Mouse (Mus musculus): ENCODE measurements around the gene Tcf7l1.

Tcf7l1 gene

GRCm38 (mm10) chr6:72699467-72700126 lies 89.5 kb downstream of the Tcf7l1 start:
- no peak for DNase-seq (ENCODE audit: low spot score in 2 of 2)

DNA sequence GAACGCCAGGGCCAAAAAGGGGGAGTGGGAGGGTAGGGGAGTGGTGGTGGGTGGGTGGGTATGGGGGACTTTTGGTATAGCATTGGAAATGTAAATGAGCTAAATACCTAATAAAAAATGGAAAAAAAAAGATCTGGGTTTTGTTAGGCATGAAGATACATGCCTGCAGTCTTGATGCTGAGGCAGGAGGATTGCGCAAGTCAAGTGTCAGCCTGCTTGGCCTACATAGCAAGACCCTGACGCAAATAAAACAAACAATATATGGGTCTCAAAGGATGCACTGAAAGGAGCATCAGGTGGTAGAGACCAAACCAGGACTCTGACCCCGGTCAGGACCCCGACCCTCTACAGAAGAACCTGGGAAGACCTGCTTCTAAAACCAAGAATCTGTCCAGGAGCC lies 90.5 kb downstream of the Tcf7l1 start:
- DNase-seq (ENCODE audit: low spot score in 2 of 2), result no peak

GRCm38 (mm10) chr6:72696601-72697335 lies 92.3 kb downstream of the Tcf7l1 start:
- DNase-seq (ENCODE audit: low spot score in 2 of 2), result no peak

GRCm38 (mm10) chr6:72694791-72695204 lies 94.3 kb downstream of the Tcf7l1 start:
- no peak for DNase-seq (ENCODE audit: low spot score in 2 of 2)

GRCm38 (mm10) chr6:72694047-72694790 lies 94.8 kb downstream of the Tcf7l1 start:
- no peak for DNase-seq (ENCODE audit: low spot score in 2 of 2)

DNA sequence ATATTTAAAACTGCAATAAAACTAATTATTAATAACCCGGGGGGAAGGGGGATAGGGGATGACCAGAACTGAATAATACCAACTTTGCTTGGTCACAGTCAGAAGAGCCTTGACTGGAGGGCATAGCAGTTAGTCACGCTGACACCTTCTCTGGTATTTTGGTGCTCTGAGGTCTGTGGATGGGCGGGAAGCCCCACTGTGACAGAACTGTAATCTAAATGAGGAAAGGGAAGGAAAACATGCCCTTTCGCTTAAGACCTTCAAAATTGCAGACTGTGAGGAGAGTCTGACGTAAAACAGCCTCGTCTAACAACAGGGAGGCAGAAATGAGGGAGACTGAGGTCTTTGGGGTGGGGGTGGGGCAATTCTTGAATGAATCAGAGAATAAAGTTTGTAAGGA lies 96.6 kb downstream of the Tcf7l1 start:
- DNase-seq (ENCODE audit: low spot score in 2 of 2), result no peak

- no peak for DNase-seq (ENCODE audit: low spot score in 2 of 2)
These were observed 97.5 kb downstream of the Tcf7l1 start for GRCm38 (mm10) chr6:72691549-72691948.

- no peak for DNase-seq (ENCODE audit: low spot score in 2 of 2)
These were observed 98.5 kb downstream of the Tcf7l1 start for GRCm38 (mm10) chr6:72690595-72690994.

DNA sequence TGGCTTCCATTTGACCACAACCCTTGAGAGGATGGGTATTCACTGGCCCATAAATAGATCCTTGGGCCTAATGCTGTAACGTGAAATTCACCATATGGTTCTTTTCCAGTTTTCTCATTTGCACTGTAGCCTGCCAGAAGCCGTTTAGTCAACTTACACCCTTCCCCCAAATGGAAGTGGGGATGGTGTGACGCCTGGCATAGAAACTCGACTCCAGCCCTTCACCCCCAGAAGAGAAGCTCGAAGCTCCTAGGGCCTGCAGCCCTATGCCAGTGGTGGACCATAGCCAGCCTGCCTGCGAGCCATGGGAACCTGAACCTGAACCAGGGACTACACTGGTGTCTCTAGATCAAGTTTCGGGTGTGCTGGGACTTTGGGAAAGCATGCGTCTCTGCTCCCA lies 99.1 kb downstream of the Tcf7l1 start:
- no peak for DNase-seq (ENCODE audit: low spot score in 2 of 2)

DNA sequence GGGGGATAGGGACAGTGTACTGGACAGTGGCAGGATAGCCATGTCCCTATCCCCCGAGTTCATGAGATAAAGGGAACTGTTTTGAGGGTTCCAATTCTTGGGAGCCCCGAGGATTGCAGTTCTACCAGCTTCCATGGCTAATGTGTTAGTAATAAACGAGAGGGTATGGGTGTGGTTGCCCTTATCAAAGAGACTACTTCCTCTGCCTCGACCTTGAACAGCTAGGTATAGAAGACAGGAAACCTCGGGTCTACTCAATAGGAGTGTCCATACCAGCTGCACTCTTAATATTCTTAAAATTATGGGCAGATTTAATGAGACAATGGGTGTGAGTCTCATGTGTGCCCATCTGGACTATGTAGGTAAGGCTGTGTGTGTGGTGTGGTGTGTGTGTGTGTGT lies 100.0 kb downstream of the Tcf7l1 start:
- no peak for DNase-seq (ENCODE audit: low spot score in 2 of 2)

- DNase-seq (ENCODE audit: low spot score in 2 of 2), result peak; percentile 25 to 33
These were observed 103.9 kb downstream of the Tcf7l1 start for GRCm38 (mm10) chr6:72685165-72685564.

GRCm38 (mm10) chr6:72684260-72684805 lies 104.7 kb downstream of the Tcf7l1 start:
- no peak for DNase-seq (ENCODE audit: low spot score in 2 of 2)

DNA sequence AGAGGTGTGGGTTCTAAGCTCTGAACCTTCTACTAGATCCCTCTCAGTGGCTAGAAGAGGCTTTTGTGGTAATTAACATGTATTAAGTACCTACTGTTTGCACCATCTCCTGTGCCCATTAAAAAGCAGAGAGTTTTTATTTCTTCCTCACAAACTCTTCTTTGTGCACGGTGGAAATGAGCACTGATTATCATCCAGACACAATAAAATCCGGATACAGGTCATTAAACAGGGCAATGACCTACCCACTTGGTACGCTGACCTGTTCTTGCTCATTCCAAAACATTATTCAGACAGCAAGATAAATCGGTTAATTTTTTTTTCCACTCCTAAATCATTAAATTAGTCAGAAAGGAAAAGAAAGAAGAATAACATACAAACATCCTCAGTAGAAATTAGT lies 106.8 kb downstream of the Tcf7l1 start:
- DNase-seq (ENCODE audit: low spot score in 2 of 2), result no peak

GRCm38 (mm10) chr6:72680936-72681335 lies 108.1 kb downstream of the Tcf7l1 start:
- no peak for DNase-seq (ENCODE audit: low spot score in 2 of 2)

GRCm38 (mm10) chr6:72678631-72679030 lies 110.4 kb downstream of the Tcf7l1 start:
- no peak for DNase-seq (ENCODE audit: low spot score in 2 of 2)

DNA sequence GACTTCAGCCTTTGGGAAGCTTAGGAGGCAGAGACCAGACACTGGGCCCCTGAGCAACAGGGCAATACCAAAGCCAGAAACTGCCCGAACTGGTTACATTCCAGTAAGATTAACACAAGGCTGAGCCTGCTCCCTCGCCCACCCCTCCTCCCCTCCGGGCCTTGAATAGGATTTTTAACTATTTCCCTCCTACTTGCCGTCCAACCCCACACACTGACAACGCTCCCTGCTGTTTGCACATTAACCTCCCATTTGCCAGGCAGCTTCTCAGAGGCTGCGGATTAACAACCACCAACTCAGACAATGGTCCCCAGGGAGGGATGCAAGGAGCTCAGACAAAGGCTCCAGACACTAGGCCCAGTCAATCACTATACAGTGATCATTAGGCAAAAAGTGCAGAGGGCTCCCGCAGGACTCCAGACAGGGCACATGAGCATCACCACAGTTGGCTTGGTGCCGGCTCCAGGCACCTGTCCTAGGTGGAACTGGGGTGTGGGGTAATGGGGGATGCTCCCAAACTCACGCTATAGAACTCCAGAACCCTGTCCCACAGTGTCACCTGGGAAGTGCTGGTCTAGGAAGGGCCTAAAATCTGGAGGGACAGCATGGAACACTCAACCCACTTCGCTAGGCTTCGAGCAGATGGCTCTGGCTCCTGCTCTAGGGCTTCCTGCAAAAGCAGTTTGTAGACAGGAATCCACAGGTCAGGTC lies 111.4 kb downstream of the Tcf7l1 start:
- no peak for DNase-seq (ENCODE audit: low spot score in 2 of 2)

DNA sequence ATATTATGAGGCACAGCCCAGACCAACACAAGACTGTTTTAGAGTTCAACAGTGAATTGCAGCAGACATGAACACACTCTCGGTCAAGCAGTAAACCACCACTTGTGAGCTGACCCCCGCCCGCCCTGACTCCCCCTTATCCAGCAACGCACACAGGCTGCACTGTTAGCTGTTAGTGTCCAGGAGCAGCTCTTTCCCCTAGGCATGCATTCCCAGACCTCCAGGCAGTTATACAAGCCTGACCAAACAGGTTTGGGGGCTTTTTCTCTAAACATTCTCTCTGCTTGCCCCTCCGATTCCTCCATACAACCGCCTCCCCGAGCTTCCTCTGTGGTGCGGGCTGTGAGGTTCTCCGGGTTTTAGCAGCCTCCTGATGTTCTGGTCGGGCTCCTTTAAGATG lies 112.0 kb downstream of the Tcf7l1 start:
- no peak for DNase-seq (ENCODE audit: low spot score in 2 of 2)

DNA sequence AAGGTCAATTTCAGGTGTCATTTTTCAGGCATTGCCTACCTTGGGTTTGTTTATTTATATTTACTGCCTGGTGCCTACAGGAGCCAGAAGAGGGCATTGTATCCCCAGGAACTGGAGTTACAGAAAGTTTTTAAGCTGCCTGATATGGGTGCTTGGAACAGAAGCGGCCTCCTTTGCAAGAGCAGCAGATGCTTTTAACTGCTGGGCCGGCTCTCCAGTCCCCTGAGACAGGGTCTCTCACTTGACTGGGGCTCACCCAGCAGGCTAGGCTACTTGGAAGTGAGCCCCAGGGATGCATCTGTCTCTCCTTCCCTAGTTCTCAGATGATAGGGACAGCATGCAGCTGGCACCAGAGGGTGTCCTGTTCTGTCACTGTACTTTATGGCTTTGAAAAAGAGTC lies 112.7 kb downstream of the Tcf7l1 start:
- no peak for DNase-seq (ENCODE audit: low spot score in 2 of 2)

DNA sequence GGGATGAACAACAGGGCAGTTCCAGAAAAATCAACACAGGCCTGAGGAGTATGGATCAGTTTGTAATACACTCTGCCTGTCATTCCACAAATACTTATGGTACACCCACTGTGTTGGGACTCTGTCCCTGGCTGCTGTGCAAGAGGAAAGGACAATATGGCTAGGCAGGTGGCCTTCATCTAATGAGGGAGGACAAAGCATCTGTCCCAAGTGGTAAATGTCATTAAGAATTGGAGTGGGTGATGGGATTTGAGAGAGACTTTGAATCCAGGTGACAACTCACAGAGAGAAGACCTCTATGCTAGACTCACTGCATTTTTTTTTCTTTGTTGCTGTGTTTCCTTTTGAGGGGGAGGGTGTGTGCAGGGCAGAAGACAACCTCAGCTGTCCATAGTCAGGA lies 115.3 kb downstream of the Tcf7l1 start:
- DNase-seq (ENCODE audit: low spot score in 2 of 2), result no peak

- DNase-seq (ENCODE audit: low spot score in 2 of 2), result no peak
These were observed 117.9 kb downstream of the Tcf7l1 start for GRCm38 (mm10) chr6:72671129-72671528.

DNA sequence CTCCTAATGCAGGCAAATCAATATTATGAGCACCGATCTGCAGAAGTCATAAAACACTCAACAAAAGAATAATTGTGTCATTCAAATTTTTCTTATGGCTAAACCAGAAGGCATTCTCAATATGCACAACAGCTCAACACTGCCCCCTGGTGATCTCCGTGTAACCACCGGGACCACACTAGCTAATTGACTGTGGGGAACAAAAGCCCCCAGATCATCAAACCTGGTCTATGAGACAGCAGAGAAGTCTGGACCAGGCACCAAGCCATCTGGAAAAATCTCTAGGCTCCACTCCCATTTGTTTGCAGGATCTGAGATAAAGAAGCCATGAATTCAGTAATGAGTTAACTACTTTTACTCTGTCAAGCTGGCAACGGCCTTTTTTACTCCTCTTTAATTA lies 122.0 kb downstream of the Tcf7l1 start:
- DNase-seq (ENCODE audit: low spot score in 2 of 2), result peak; percentile 33 to 51

GRCm38 (mm10) chr6:72664290-72664689 lies 124.8 kb downstream of the Tcf7l1 start:
- no peak for DNase-seq (ENCODE audit: low spot score in 2 of 2)

All from frontal cortex, postnatal 14 days (tissue).